Mouse (Mus musculus): ENCODE data around the gene Slc1a3. TPM values are rescaled to one million over a fixed set of nuclear protein-coding genes. Genes with fewer than 3 reads are reported as not detected.

Gene Slc1a3
- polyA plus RNA-seq, 2 experiments: 0.27 to 0.39 TPM

DNA sequence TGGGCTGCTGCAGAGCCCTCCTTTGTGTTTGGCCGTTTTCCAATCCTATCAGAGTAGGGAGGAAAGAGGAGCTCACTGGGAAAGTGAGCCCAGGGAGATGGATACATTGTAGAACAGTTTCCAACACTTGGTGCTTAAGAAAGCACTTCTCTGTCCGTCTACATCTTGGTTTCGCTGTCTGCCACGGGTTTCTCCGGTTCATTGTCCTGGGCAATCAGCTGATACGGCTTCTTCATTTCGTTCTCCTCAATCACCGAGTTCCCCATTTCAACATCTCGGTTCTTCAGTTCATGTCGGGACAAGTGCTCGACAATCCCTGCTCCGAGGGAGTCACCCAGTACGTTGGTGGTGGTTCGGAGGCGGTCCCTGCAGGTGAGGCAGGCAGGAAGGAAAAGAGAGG, 74.6 kb downstream of the Slc1a3 start:
- Histone ChIP-seq H3K4me2 (ENCODE audit: low read depth) (no peak overlapping the region), H3K27me3 (ENCODE audit: control insufficient read depth, insufficient read depth, low read length) (no peaks in the 10 kb centered on the region), H3K36me3 (replicated peaks; ENCODE audit: control insufficient read depth, insufficient read depth, low read depth) (no peaks in the 10 kb centered on the region), H3K9me3 (ENCODE audit: control insufficient read depth, low read length) (no peaks in the 10 kb centered on the region), H3K4me1 (replicated peaks; ENCODE audit: control insufficient read depth in 2 of 2, insufficient read depth in 2 of 2, low read length in 1 of 2) (no peaks in the 10 kb centered on the region), H3K9ac (replicated peaks) (no peak overlapping the region), H3K27ac (no peak overlapping the region), H3K4me3 (ENCODE audit: insufficient read depth in 1 of 2, low read depth in 2 of 2, low read length in 2 of 2) (no peak overlapping the region)
- WGBS (ENCODE audit: insufficient replicate concordance): 76% methylated on average over 15 of the region's 15 CpGs
- no peak for DNase-seq (ENCODE audit: low read depth in 3 of 3, low spot score in 3 of 3)
- no peak for ATAC-seq (ENCODE audit: insufficient read depth)
- no peak for TF ChIP-seq CTCF (IDR thresholded peaks at IDR 0.05; ENCODE audit: low read depth)
- TF ChIP-seq EP300 (IDR thresholded peaks at IDR 0.05; ENCODE audit: low read depth): no peak

DNA sequence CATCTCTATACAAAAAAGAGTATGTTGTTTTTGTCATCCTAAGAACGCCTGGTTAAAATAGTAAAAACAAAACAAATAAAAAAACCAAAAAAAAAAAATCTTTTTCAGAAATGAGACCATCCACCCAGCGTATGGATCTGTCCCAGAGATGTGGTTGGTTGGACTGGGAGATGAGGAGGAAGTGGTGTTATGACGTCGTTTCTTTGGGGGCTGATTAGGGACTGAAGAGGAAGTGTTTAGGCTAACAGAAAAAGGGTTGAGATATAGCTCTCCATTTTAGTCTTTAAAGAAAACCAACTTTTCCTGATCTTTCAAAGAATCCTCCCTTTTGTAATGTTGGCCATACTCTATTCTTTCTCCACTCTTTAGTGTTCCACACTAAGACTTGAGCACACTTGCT, 75.8 kb downstream of the Slc1a3 start:
- no peaks in the 10 kb centered on the region for H3K9me3 ChIP-seq (ENCODE audit: control insufficient read depth, low read length)
- no peak for DNase-seq (ENCODE audit: low read depth in 3 of 3, low spot score in 3 of 3)
- H3K4me1 ChIP-seq (replicated peaks; ENCODE audit: control insufficient read depth in 2 of 2, insufficient read depth in 2 of 2, low read length in 1 of 2): no peaks in the 10 kb centered on the region
- no peak overlapping the region for H3K4me2 ChIP-seq (ENCODE audit: low read depth)
- 21% methylated on average over 4 of the region's 4 CpGs for WGBS (ENCODE audit: insufficient replicate concordance)
- H3K9ac ChIP-seq (replicated peaks): no peak overlapping the region
- no peak overlapping the region for H3K4me3 ChIP-seq (ENCODE audit: insufficient read depth in 1 of 2, low read depth in 2 of 2, low read length in 2 of 2)
- H3K27ac ChIP-seq: no peak overlapping the region
- TF ChIP-seq EP300 (IDR thresholded peaks at IDR 0.05; ENCODE audit: low read depth) (no peak), CTCF (IDR thresholded peaks at IDR 0.05; ENCODE audit: low read depth) (no peak)
- ATAC-seq (ENCODE audit: insufficient read depth): no peak
- H3K27me3 ChIP-seq (ENCODE audit: control insufficient read depth, insufficient read depth, low read length): peaks cover 6% of the 10 kb centered on the region
- no peaks in the 10 kb centered on the region for H3K36me3 ChIP-seq (replicated peaks; ENCODE audit: control insufficient read depth, insufficient read depth, low read depth)

DNA sequence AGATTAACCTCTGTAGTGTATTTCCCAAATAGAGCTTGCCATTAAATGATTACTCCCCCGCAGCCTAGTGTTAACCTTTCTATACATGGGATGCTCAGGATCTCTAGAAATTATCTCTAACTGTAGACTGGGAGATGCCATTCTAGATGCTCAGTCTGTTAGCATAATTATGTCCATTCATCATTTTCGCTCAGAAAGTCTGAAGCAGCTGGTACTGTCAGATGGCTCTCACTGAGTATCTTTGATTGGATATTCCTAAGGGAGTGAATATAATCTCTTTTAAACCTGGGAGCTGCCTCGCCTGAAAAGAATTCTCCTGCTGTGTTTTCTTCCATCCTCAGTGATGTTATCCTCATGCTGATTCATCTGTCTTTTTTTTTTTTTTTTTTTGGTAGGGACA, 76.2 kb downstream of the Slc1a3 start:
- H3K27me3 ChIP-seq (ENCODE audit: control insufficient read depth, insufficient read depth, low read length): peaks cover 10% of the 10 kb centered on the region
- H3K4me1 ChIP-seq (replicated peaks; ENCODE audit: control insufficient read depth in 2 of 2, insufficient read depth in 2 of 2, low read length in 1 of 2): no peaks in the 10 kb centered on the region
- no peaks in the 10 kb centered on the region for H3K36me3 ChIP-seq (replicated peaks; ENCODE audit: control insufficient read depth, insufficient read depth, low read depth)
- H3K9ac ChIP-seq (replicated peaks): no peak overlapping the region
- H3K9me3 ChIP-seq (ENCODE audit: control insufficient read depth, low read length): no peaks in the 10 kb centered on the region
- DNase-seq (ENCODE audit: low read depth in 3 of 3, low spot score in 3 of 3): no peak
- H3K27ac ChIP-seq: no peak overlapping the region
- TF ChIP-seq CTCF (IDR thresholded peaks at IDR 0.05; ENCODE audit: low read depth): no peak
- no peak for TF ChIP-seq EP300 (IDR thresholded peaks at IDR 0.05; ENCODE audit: low read depth)
- no peak overlapping the region for H3K4me2 ChIP-seq (ENCODE audit: low read depth)
- WGBS (ENCODE audit: insufficient replicate concordance): 56% methylated on average over 3 of the region's 3 CpGs
- H3K4me3 ChIP-seq (ENCODE audit: insufficient read depth in 1 of 2, low read depth in 2 of 2, low read length in 2 of 2): no peak overlapping the region
- ATAC-seq (ENCODE audit: insufficient read depth): no peak

DNA sequence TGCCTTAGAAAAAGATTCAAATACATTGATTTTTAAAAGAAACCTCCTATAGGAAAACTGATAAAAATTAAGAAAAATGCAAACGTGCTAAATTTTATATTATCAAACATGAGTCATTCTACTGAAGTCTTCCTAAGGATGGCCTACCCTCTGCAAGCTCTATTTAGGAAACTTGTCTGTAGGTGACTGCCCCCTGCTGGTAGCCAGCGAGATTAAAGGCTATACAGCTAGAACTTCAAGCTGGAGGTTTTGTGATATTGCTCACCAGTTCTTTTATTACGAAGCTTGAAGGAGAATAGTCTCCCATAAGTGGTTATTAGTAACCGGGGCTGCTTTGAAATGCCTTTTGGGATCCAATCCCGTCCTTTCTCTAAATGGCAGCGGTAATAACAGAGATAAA, 77.2 kb downstream of the Slc1a3 start:
- ATAC-seq (ENCODE audit: insufficient read depth) (no peak), DNase-seq (ENCODE audit: low read depth in 3 of 3, low spot score in 3 of 3) (peak in 1 of 3 experiments; percentile 26)
- Histone ChIP-seq H3K36me3 (replicated peaks; ENCODE audit: control insufficient read depth, insufficient read depth, low read depth) (no peaks in the 10 kb centered on the region), H3K4me2 (ENCODE audit: low read depth) (no peak overlapping the region), H3K4me3 (ENCODE audit: insufficient read depth in 1 of 2, low read depth in 2 of 2, low read length in 2 of 2) (no peak overlapping the region), H3K27me3 (ENCODE audit: control insufficient read depth, insufficient read depth, low read length) (peaks cover 10% of the 10 kb centered on the region), H3K4me1 (replicated peaks; ENCODE audit: control insufficient read depth in 2 of 2, insufficient read depth in 2 of 2, low read length in 1 of 2) (peaks cover 0 to under 1% of the 10 kb centered on the region in 2 experiments; a peak in 1 of 4 replicates), H3K27ac (no peak overlapping the region), H3K9me3 (ENCODE audit: control insufficient read depth, low read length) (no peaks in the 10 kb centered on the region), H3K9ac (replicated peaks) (no peak overlapping the region)
- WGBS (ENCODE audit: insufficient replicate concordance): 37% methylated on average over 6 of the region's 6 CpGs
- TF ChIP-seq CTCF (IDR thresholded peaks at IDR 0.05; ENCODE audit: low read depth) (peak; percentile 69), EP300 (IDR thresholded peaks at IDR 0.05; ENCODE audit: low read depth) (no peak)

DNA sequence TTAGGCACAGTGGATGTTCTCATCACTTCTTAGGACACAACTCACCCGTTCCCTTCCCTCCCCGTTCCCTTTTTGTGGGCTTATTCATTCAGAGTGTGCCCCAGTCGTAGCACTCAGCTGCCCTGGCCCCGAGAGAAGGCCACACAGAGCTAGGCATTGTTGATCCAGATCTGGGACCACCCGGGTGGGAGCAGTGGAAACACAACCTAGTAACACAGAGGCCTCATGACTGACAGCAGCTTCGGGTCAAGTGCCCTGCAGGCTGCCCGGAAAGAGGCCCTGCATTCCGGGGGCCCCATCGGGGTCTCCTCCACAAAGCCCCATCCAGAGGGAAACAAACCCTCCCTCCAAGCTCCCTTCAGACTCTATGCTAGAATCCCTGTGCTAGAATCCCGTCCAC, 78.2 kb downstream of the Slc1a3 start:
- H3K9ac ChIP-seq (replicated peaks): no peak overlapping the region
- H3K4me2 ChIP-seq (ENCODE audit: low read depth): no peak overlapping the region
- no peaks in the 10 kb centered on the region for H3K9me3 ChIP-seq (ENCODE audit: control insufficient read depth, low read length)
- H3K27ac ChIP-seq: no peak overlapping the region
- H3K4me1 ChIP-seq (replicated peaks; ENCODE audit: control insufficient read depth in 2 of 2, insufficient read depth in 2 of 2, low read length in 1 of 2): peaks cover 0 to 10% of the 10 kb centered on the region in 2 experiments; a peak in 2 of 4 replicates
- no peaks in the 10 kb centered on the region for H3K36me3 ChIP-seq (replicated peaks; ENCODE audit: control insufficient read depth, insufficient read depth, low read depth)
- H3K27me3 ChIP-seq (ENCODE audit: control insufficient read depth, insufficient read depth, low read length): peaks cover 10% of the 10 kb centered on the region
- ATAC-seq (ENCODE audit: insufficient read depth) (no peak), DNase-seq (ENCODE audit: low read depth in 3 of 3, low spot score in 3 of 3) (no peak)
- TF ChIP-seq EP300 (IDR thresholded peaks at IDR 0.05; ENCODE audit: low read depth): no peak
- no peak for TF ChIP-seq CTCF (IDR thresholded peaks at IDR 0.05; ENCODE audit: low read depth)
- 55% methylated on average over 10 of the region's 10 CpGs for WGBS (ENCODE audit: insufficient replicate concordance)
- no peak overlapping the region for H3K4me3 ChIP-seq (ENCODE audit: insufficient read depth in 1 of 2, low read depth in 2 of 2, low read length in 2 of 2)

Data from liver, embryonic 14.5 days (tissue).